Mouse (Mus musculus) heart, embryonic 12.5 days (tissue): ENCODE results near the gene Lrrfip2. TPM values are rescaled to one million over a fixed set of nuclear protein-coding genes. Genes with fewer than 3 reads are reported as not detected.

Experiments
- ATAC-seq: fragments of 200-750 bp; cut with Nextera tagmentation; 2 replicates; pipeline ENCODE4 v1.8.0; 2017; ENCODE audit warnings: moderate TSS enrichment, moderate library complexity; ENCODE audit not compliant: insufficient number of reproducible peaks, low FRiP score
- H3K27ac ChIP-seq: fragments of 300-500 bp; sonication (generic); 2 replicates; pipeline ENCODE4 v1.5.1; 2016; ENCODE audit warnings: mild to moderate bottlenecking, moderate library complexity; ENCODE audit not compliant: poor library complexity, severe bottlenecking
- H3K27me3 ChIP-seq: fragments of 300-500 bp; sonication (generic); replicated peaks from 2 replicates; pipeline ENCODE4 v1.6.1; 2016; ENCODE audit warnings: mild to moderate bottlenecking, moderate library complexity
- H3K36me3 ChIP-seq: fragments of 300-500 bp; sonication (generic); 2 replicates; pipeline ENCODE4 v1.6.1; 2016; ENCODE audit warnings: mild to moderate bottlenecking, moderate library complexity
- H3K4me1 ChIP-seq: fragments of 300-500 bp; sonication (generic); replicated peaks from 2 replicates; pipeline ENCODE4 v1.6.1; 2016; ENCODE audit warnings: mild to moderate bottlenecking
- H3K4me2 ChIP-seq: fragments of 300-500 bp; sonication (generic); 2 replicates; pipeline ENCODE4 v1.6.1; 2016; ENCODE audit warnings: mild to moderate bottlenecking, moderate library complexity
- H3K4me3 ChIP-seq: fragments of 300-500 bp; sonication (generic); 2 replicates; pipeline ENCODE4 v1.5.1; 2016; ENCODE audit warnings: mild to moderate bottlenecking
- H3K9ac ChIP-seq: fragments of 300-500 bp; sonication (generic); 2 replicates; pipeline ENCODE4 v1.6.1; 2016; ENCODE audit warnings: mild to moderate bottlenecking, moderate library complexity
- H3K9me3 ChIP-seq: fragments of 300-500 bp; sonication (generic); replicated peaks from 2 replicates; pipeline ENCODE4 v1.6.1; 2016; ENCODE audit warnings: mild to moderate bottlenecking, moderate library complexity
- WGBS: fragments of 180-500 bp; shearing (Covaris S2); methylation state at CpG from one replicate; pipeline ENCODE4 v1.1.7; 2016; 5-methylcytosine and 5-hydroxymethylcytosine counted together
- polyA plus RNA-seq: library from polyadenylated mRNA; unstranded; fragments of >200 nt; fragmentation: Nextera tagmentation; extraction: Ambion mirVana; gene quantifications from 2 replicates; pipeline ENCODE4 v1.2.1, GENCODE M21; 2016

Gene Lrrfip2
- polyA plus RNA-seq, 1 experiment from 2014 or later: 65.8 TPM

- 94% methylated on average over 4 of the region's 4 CpGs for WGBS
- no peak overlapping the region for H3K27ac ChIP-seq
- H3K9ac ChIP-seq: no peak overlapping the region
Measured at GRCm38 (mm10) chr9:111261356-111261755, 144.0 kb downstream of the Lrrfip2 start.

DNA sequence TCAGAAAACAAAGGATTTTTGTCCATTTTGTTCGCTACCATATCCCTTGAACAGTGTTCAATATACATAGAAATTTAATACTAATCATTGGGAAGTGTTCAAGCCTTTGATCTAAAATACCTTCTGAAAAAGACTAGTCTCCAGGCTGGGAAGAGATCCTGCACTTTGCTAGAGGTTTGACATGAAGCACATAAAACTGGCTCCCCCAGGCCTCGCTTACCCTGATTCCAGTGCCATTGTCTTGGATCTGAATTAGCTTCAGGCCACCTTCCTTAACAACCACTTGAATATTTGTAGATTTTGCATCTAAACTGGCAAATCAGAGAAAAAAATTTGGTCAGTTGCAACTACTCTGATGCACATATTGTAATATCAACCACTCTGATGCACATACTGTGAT is 150.6 kb downstream of the Lrrfip2 start:
- ATAC-seq: no peak
- Histone ChIP-seq H3K9ac (no peak overlapping the region), H3K27ac (no peak overlapping the region), H3K4me3 (no peak overlapping the region), H3K9me3 (no peaks in the 10 kb centered on the region), H3K4me1 (peaks cover 8% of the 10 kb centered on the region), H3K4me2 (no peak overlapping the region), H3K27me3 (no peaks in the 10 kb centered on the region), H3K36me3 (peaks cover 38% of the 10 kb centered on the region)
- 96% methylated on average over 2 of the region's 2 CpGs for WGBS

More at GRCm38 (mm10) chr9:111261356-111261755, 144.0 kb downstream of the Lrrfip2 start:
- no peak for ATAC-seq
- Histone ChIP-seq H3K36me3 (peaks cover 74% of the 10 kb centered on the region), H3K9me3 (no peaks in the 10 kb centered on the region), H3K27me3 (no peaks in the 10 kb centered on the region), H3K4me3 (no peak overlapping the region), H3K4me1 (no peaks in the 10 kb centered on the region), H3K4me2 (no peak overlapping the region)

DNA sequence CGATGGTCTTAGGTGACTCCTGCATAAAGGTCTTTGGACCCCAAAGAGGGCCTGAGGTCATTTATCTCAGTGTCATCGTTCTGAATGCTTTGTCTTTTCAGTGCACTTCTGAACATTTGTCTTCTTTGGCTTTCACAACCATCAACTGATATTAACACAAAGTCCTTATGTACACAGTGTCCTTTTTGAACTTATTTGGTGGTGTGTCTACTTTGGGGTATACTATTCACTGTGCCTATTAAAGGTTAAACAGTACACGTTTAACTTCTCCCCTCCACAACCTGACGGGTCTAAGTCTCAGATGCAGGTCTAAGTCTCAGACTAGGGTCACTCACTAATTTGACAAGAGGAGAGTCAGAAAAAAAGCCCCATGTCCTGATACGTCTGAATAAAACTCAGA is 153.2 kb downstream of the Lrrfip2 start:
- Histone ChIP-seq H3K9me3 (no peaks in the 10 kb centered on the region), H3K4me1 (peaks cover 23% of the 10 kb centered on the region), H3K27me3 (no peaks in the 10 kb centered on the region), H3K36me3 (peaks cover 28% of the 10 kb centered on the region), H3K4me3 (peak overlapping the region; percentile 85), H3K4me2 (peak overlapping the region; percentile 63), H3K9ac (peak overlapping the region; percentile 87), H3K27ac (peak overlapping the region; percentile 94)
- ATAC-seq: no peak
- WGBS: 15% methylated on average over 5 of the region's 5 CpGs

DNA sequence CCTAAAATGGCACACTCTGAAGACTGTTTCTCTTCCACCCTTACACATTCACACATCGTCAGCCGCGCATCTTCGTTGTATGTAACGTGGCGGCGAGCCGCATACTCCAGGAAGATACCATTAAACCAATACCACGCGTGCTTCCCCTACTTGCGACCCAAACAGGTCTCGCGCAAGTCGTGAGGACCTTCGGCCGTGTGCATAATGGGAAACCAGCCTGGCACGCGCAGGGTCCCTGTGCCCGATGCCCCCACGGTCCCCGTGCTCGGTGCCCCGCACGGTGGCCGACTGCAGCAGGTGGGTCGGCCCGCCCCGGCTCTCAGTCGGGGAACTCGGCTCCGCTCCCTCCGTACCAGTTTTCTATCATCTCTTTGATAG is 153.7 kb downstream of the Lrrfip2 start:
- under 1% methylated on average over 32 of the region's 32 CpGs for WGBS
- peak overlapping the region; percentile 94 for H3K27ac ChIP-seq
- H3K4me2 ChIP-seq: peak overlapping the region; percentile 63
- H3K4me1 ChIP-seq: peaks cover 26% of the 10 kb centered on the region
- H3K27me3 ChIP-seq: no peaks in the 10 kb centered on the region
- H3K9ac ChIP-seq: peak overlapping the region; percentile 87
- no peaks in the 10 kb centered on the region for H3K9me3 ChIP-seq
- peaks cover 26% of the 10 kb centered on the region for H3K36me3 ChIP-seq
- H3K4me3 ChIP-seq: peak overlapping the region; percentile 85
- ATAC-seq: peak; percentile 63

GRCm38 (mm10) chr9:111271434-111272160 is 154.2 kb downstream of the Lrrfip2 start, which contains the start of the genes Mlh1 and Epm2aip1:
Mlh1 (minus strand) TSS chr9:111271791.
Epm2aip1 (plus strand) TSS chr9:111271929.
- Histone ChIP-seq H3K36me3 (peaks cover 26% of the 10 kb centered on the region), H3K9ac (peak within 1 kb of the TSS; percentile 95), H3K9me3 (no peaks in the 10 kb centered on the region), H3K4me2 (peak within 1 kb of the TSS; percentile 92), H3K27me3 (no peaks in the 10 kb centered on the region), H3K4me3 (peak within 1 kb of the TSS; percentile 85), H3K4me1 (peaks cover 30% of the 10 kb centered on the region), H3K27ac (peak within 1 kb of the TSS; percentile 98)
- under 1% methylated on average over 64 of the region's 64 CpGs for WGBS
- ATAC-seq: peak; percentile 99

DNA sequence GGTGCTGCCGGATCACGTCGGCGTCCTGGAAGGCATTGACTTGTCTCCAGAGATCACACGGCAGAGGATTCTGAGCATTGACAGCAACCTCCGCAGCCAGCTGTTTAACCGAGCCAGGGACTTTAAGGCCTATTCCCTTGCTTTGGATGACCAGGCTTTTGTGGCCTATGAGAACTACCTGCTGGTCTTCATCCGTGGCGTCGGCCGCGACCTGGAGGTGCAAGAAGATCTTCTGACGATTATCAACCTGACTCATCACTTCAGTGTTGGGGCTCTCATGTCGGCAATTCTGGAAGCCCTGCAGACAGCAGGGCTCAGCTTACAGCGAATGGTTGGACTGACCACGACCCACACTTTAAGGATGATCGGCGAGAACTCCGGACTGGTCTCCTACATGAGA is 155.0 kb downstream of the Lrrfip2 start:
- no peak for ATAC-seq
- Histone ChIP-seq H3K4me1 (peaks cover 32% of the 10 kb centered on the region), H3K9me3 (no peaks in the 10 kb centered on the region), H3K27ac (peak overlapping the region; percentile 98), H3K9ac (peak overlapping the region; percentile 95), H3K36me3 (peaks cover 20% of the 10 kb centered on the region), H3K27me3 (no peaks in the 10 kb centered on the region), H3K4me2 (peak overlapping the region; percentile 92), H3K4me3 (peak overlapping the region; percentile 85)
- 10% methylated on average over 19 of the region's 19 CpGs for WGBS

DNA sequence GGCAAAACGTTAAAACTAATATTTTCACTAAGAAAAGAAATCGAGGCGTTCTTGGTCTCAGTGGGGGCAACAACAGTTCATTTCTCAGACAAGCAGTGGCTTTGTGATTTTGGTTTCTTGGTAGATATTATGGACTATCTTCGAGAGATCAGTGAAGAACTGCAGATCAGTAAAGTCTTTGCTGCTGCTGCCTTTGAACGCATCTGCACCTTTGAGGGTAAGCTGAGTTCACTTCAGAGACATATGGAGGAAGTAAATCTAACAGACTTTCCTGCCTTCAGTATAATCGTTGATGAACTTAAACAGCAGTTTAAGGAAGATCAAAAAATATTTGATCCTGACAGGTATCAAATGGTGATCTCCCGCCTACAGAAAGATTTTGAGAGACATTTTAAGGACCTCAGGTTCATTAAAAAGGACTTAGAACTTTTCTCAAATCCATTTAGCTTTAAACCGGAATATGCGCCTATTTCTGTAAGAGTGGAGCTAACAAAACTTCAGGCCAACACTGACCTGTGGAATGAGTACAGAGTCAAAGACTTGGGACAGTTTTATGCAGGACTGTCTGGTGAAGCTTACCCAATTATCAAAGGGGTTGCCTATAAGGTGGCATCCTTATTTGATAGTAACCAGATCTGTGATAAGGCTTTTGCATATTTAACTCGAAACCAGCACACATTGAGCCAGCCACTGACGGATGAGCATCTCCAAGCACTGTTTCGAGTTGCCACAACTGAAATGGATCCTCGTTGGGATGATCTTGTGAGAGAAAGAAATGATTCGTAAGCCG is 155.8 kb downstream of the Lrrfip2 start:
- Histone ChIP-seq H3K27me3 (no peaks in the 10 kb centered on the region), H3K4me2 (peak overlapping the region; percentile 92), H3K9ac (peak overlapping the region; percentile 95), H3K4me3 (peak overlapping the region; percentile 85), H3K27ac (no peak overlapping the region), H3K36me3 (peaks cover 20% of the 10 kb centered on the region), H3K9me3 (no peaks in the 10 kb centered on the region), H3K4me1 (peaks cover 32% of the 10 kb centered on the region)
- no peak for ATAC-seq
- 66% methylated on average over 15 of the region's 15 CpGs for WGBS

DNA sequence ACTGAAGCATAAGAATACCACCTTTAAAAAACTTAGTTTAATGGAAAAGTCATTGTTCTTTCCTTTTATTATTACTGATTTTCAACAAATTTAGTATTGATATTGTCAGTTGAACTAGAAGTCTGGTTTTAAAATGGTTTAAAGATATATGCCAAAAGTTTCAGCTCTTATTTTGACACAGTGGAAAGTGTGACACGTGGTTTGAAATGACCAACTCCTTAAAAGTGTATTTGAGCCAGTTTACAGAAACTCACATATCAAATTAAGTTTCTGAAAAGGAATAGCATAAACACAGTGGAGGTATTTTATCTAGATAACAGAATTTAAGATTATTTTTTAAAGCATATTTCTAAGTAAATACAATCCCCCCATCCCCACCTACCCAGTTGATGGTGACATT is 156.6 kb downstream of the Lrrfip2 start:
- Histone ChIP-seq H3K36me3 (peaks cover 27% of the 10 kb centered on the region), H3K4me3 (no peak overlapping the region), H3K4me2 (no peak overlapping the region), H3K9me3 (no peaks in the 10 kb centered on the region), H3K4me1 (peaks cover 32% of the 10 kb centered on the region), H3K27me3 (no peaks in the 10 kb centered on the region), H3K27ac (no peak overlapping the region), H3K9ac (no peak overlapping the region)
- WGBS: 91% methylated on average over 1 of the region's 1 CpGs
- ATAC-seq: no peak

GRCm38 (mm10) chr9:111275156-111275555 is 157.8 kb downstream of the Lrrfip2 start:
- H3K27ac ChIP-seq: no peak overlapping the region
- no peaks in the 10 kb centered on the region for H3K27me3 ChIP-seq
- H3K4me2 ChIP-seq: peak overlapping the region; percentile 61
- peaks cover 32% of the 10 kb centered on the region for H3K4me1 ChIP-seq
- no peak for ATAC-seq
- H3K36me3 ChIP-seq: peaks cover 36% of the 10 kb centered on the region
- H3K9me3 ChIP-seq: no peaks in the 10 kb centered on the region
- H3K4me3 ChIP-seq: peak overlapping the region; percentile 5; the same call in 1 of the 2 replicates
- 19% methylated on average over 1 of the region's 1 CpGs for WGBS
- H3K9ac ChIP-seq: 0 out of 2 replicates have a peak overlapping the region, but pooled peaks have one; percentile 20
